Mouse (Mus musculus) kidney, embryonic 14.5 days (tissue): ENCODE data around the gene Dpep3. TPM values are rescaled to one million over a fixed set of nuclear protein-coding genes. Genes with fewer than 3 reads are reported as not detected.

Experiments used
- ATAC-seq: fragments of 200-750 bp; cut with Nextera tagmentation; 2 replicates; pipeline ENCODE4 v1.8.0; 2017; ENCODE audit warnings: moderate number of reproducible peaks, mild to moderate bottlenecking, moderate TSS enrichment, moderate library complexity; ENCODE audit not compliant: low FRiP score, low TSS enrichment
- H3K27ac ChIP-seq: fragments of 300-500 bp; sonication (generic); 2 replicates; pipeline ENCODE4 v1.5.1; 2014; ENCODE audit warnings: low read depth, mild to moderate bottlenecking, low read length, moderate library complexity, mixed read lengths
- H3K27me3 ChIP-seq: fragments of 300-500 bp; sonication (generic); 2 replicates; pipeline ENCODE4 v1.6.1; 2014; ENCODE audit warnings: mild to moderate bottlenecking, low read length; ENCODE audit not compliant: control insufficient read depth, insufficient read depth
- H3K36me3 ChIP-seq: fragments of 300-500 bp; sonication (generic); 2 replicates; pipeline ENCODE4 v1.6.1; 2014; ENCODE audit warnings: low read length, mixed read lengths; ENCODE audit not compliant: control insufficient read depth, insufficient read depth
- H3K4me1 ChIP-seq: fragments of 300-500 bp; sonication (generic); 2 replicates; pipeline ENCODE4 v1.6.1; 2014; ENCODE audit warnings: low read length, mixed read lengths; ENCODE audit not compliant: control insufficient read depth, insufficient read depth
- H3K4me2 ChIP-seq: fragments of 300-500 bp; sonication (generic); replicated peaks from 2 replicates; pipeline ENCODE4 v1.6.1; 2014; ENCODE audit warnings: low read depth, mild to moderate bottlenecking, low read length
- H3K4me3 ChIP-seq: fragments of 300-500 bp; sonication (generic); 2 replicates; pipeline ENCODE4 v1.5.1; 2014; ENCODE audit warnings: mild to moderate bottlenecking, low read length
- H3K9ac ChIP-seq: fragments of 300-500 bp; sonication (generic); 2 replicates; pipeline ENCODE4 v1.6.1; 2014; ENCODE audit warnings: low read depth, mild to moderate bottlenecking, low read length, moderate library complexity
- H3K9me3 ChIP-seq: fragments of 300-500 bp; sonication (generic); 2 replicates; pipeline ENCODE4 v1.6.1; 2016; ENCODE audit warnings: low read length; ENCODE audit not compliant: control insufficient read depth
- WGBS: fragments of 180-500 bp; shearing (Covaris S2); extraction: QIAGEN DNeasy Blood & Tissue Kit; methylation state at CpG from one replicate; pipeline ENCODE4 v1.1.7; 2014; 5-methylcytosine and 5-hydroxymethylcytosine counted together
- polyA plus RNA-seq: library from polyadenylated mRNA; unstranded; fragments of >200 nt; fragmentation: Nextera tagmentation; extraction: Ambion mirVana; gene quantifications from 2 replicates; pipeline ENCODE4 v1.2.1, GENCODE M21; 2014

The Dpep3 gene
- polyA plus RNA-seq, 1 experiment from 2014 or later: not detected

- Histone ChIP-seq H3K27ac (no peak overlapping the region), H3K9me3 (no peaks in the 10 kb centered on the region), H3K4me1 (0 out of 2 replicates have a peak, but pooled peaks cover 8% of the 10 kb centered on the region), H3K4me3 (no peak overlapping the region), H3K27me3 (no peaks in the 10 kb centered on the region), H3K36me3 (peaks cover 67% of the 10 kb centered on the region), H3K9ac (peak overlapping the region; percentile 12; the same call in 1 of the 2 replicates), H3K4me2 (no peak overlapping the region)
- 39% methylated on average over 7 of the region's 7 CpGs for WGBS
- peak; percentile 28; the same call in 1 of the 2 replicates for ATAC-seq
Measured at GRCm38 (mm10) chr8:105951057-105951659, 28.1 kb downstream of the Dpep3 start.

- Histone ChIP-seq H3K36me3 (peaks cover 76% of the 10 kb centered on the region), H3K27ac (no peak overlapping the region), H3K9ac (no peak overlapping the region), H3K4me2 (no peak overlapping the region), H3K4me3 (no peak overlapping the region), H3K4me1 (0 out of 2 replicates have a peak, but pooled peaks cover 8% of the 10 kb centered on the region), H3K27me3 (no peaks in the 10 kb centered on the region), H3K9me3 (no peaks in the 10 kb centered on the region)
- WGBS: 80% methylated on average over 10 of the region's 10 CpGs
- no peak for ATAC-seq
Measured at GRCm38 (mm10) chr8:105949350-105949749, 29.9 kb downstream of the Dpep3 start.

- Histone ChIP-seq H3K4me2 (no peak within 1 kb of the TSS), H3K9ac (no peak within 1 kb of the TSS), H3K27me3 (no peaks in the 10 kb centered on the region), H3K27ac (no peak within 1 kb of the TSS), H3K4me1 (peaks cover 3% of the 10 kb centered on the region), H3K9me3 (no peaks in the 10 kb centered on the region), H3K4me3 (no peak within 1 kb of the TSS), H3K36me3 (peaks cover 57% of the 10 kb centered on the region)
- 90% methylated on average over 8 of the region's 8 CpGs for WGBS
- no peak for ATAC-seq
Measured at GRCm38 (mm10) chr8:105943321-105943739, 35.9 kb downstream of the Dpep3 start, which contains the start of gene Lcat. TSS of gene Lcat (minus strand) at chr8:105943382.

- no peak for ATAC-seq
- Histone ChIP-seq H3K4me1 (peaks cover 7% of the 10 kb centered on the region), H3K27me3 (no peaks in the 10 kb centered on the region), H3K4me2 (no peak overlapping the region), H3K36me3 (peaks cover 49% of the 10 kb centered on the region), H3K9me3 (no peaks in the 10 kb centered on the region), H3K4me3 (no peak overlapping the region), H3K9ac (no peak overlapping the region), H3K27ac (no peak overlapping the region)
- 96% methylated on average over 5 of the region's 5 CpGs for WGBS
Measured at GRCm38 (mm10) chr8:105942542-105942941, 36.7 kb downstream of the Dpep3 start.

- Histone ChIP-seq H3K4me2 (no peak overlapping the region), H3K4me3 (no peak overlapping the region), H3K4me1 (peaks cover 7% of the 10 kb centered on the region), H3K27ac (no peak overlapping the region), H3K9me3 (no peaks in the 10 kb centered on the region), H3K9ac (no peak overlapping the region), H3K27me3 (no peaks in the 10 kb centered on the region), H3K36me3 (peaks cover 44% of the 10 kb centered on the region)
- 93% methylated on average over 11 of the region's 11 CpGs for WGBS
- ATAC-seq: no peak
Measured at GRCm38 (mm10) chr8:105942026-105942425, 37.2 kb downstream of the Dpep3 start.

GRCm38 (mm10) chr8:105938306-105938669 is 40.9 kb downstream of the Dpep3 start, which contains the start of gene Psmb10:
TSS of gene Psmb10 (minus strand) at chr8:105938444.
- Histone ChIP-seq H3K4me2 (peak within 1 kb of the TSS; percentile 96), H3K9me3 (no peaks in the 10 kb centered on the region), H3K36me3 (peaks cover 13% of the 10 kb centered on the region), H3K4me3 (peak within 1 kb of the TSS; percentile 67), H3K27ac (peak within 1 kb of the TSS; percentile 83), H3K9ac (peak within 1 kb of the TSS; percentile 76), H3K27me3 (no peaks in the 10 kb centered on the region), H3K4me1 (peaks cover 11% of the 10 kb centered on the region)
- 32% methylated on average over 4 of the region's 4 CpGs for WGBS
- no peak for ATAC-seq

GRCm38 (mm10) chr8:105937496-105938305 is 41.5 kb downstream of the Dpep3 start:
- Histone ChIP-seq H3K36me3 (peaks cover 10% of the 10 kb centered on the region), H3K27ac (peak overlapping the region; percentile 83), H3K4me2 (peak overlapping the region; percentile 96), H3K4me1 (peaks cover 11% of the 10 kb centered on the region), H3K4me3 (peak overlapping the region; percentile 67), H3K9me3 (no peaks in the 10 kb centered on the region), H3K27me3 (no peaks in the 10 kb centered on the region), H3K9ac (peak overlapping the region; percentile 76)
- peak; percentile 46 for ATAC-seq
- WGBS: under 1% methylated on average over 33 of the region's 33 CpGs

- no peaks in the 10 kb centered on the region for H3K27me3 ChIP-seq
- H3K9me3 ChIP-seq: no peaks in the 10 kb centered on the region
- peak; percentile 92 for ATAC-seq
- H3K36me3 ChIP-seq: peaks cover 11% of the 10 kb centered on the region
- H3K4me1 ChIP-seq: peaks cover 11% of the 10 kb centered on the region
- peak overlapping the region; percentile 76 for H3K9ac ChIP-seq
- under 1% methylated on average over 30 of the region's 30 CpGs for whole genome bisulfite sequencing
- peak overlapping the region; percentile 67 for H3K4me3 ChIP-seq
- H3K4me2 ChIP-seq: peak overlapping the region; percentile 96
- peak overlapping the region; percentile 83 for H3K27ac ChIP-seq
Measured at GRCm38 (mm10) chr8:105936866-105937475, 42.3 kb downstream of the Dpep3 start.
